Mouse (Mus musculus) midbrain, embryonic 13.5 days (tissue): ENCODE results near the gene Dnajc12. TPM values are rescaled to one million over a fixed set of nuclear protein-coding genes. Genes with fewer than 3 reads are reported as not detected.

Experiments used
- ATAC-seq: fragments of 200-750 bp; cut with Nextera tagmentation; 2 replicates; pipeline ENCODE4 v1.8.0; 2017; ENCODE audit warnings: mild to moderate bottlenecking, moderate TSS enrichment, moderate library complexity
- H3K27ac ChIP-seq: fragments of 300-500 bp; sonication (generic); 2 replicates; pipeline ENCODE4 v1.5.1; 2015; ENCODE audit warnings: inconsistent platforms, mild to moderate bottlenecking, moderate library complexity
- H3K27me3 ChIP-seq: fragments of 300-500 bp; sonication (generic); 2 replicates; pipeline ENCODE4 v1.6.1; 2015; ENCODE audit warnings: mild to moderate bottlenecking, inconsistent platforms
- H3K36me3 ChIP-seq: fragments of 300-500 bp; sonication (generic); 2 replicates; pipeline ENCODE4 v1.6.1; 2015; ENCODE audit warnings: mild to moderate bottlenecking, inconsistent platforms
- H3K4me1 ChIP-seq: fragments of 300-500 bp; sonication (generic); replicated peaks from 2 replicates; pipeline ENCODE4 v1.6.1; 2015; ENCODE audit warnings: inconsistent platforms
- H3K4me2 ChIP-seq: fragments of 300-500 bp; sonication (generic); replicated peaks from 2 replicates; pipeline ENCODE4 v1.6.1; 2015; ENCODE audit warnings: moderate library complexity, mild to moderate bottlenecking, inconsistent platforms
- H3K4me3 ChIP-seq: fragments of 300-500 bp; sonication (generic); replicated peaks from 2 replicates; pipeline ENCODE4 v1.5.1; 2015; ENCODE audit warnings: mild to moderate bottlenecking, inconsistent platforms
- H3K9ac ChIP-seq: fragments of 300-500 bp; sonication (generic); replicated peaks from 2 replicates; pipeline ENCODE4 v1.6.1; 2015; ENCODE audit warnings: mild to moderate bottlenecking, inconsistent platforms
- H3K9me3 ChIP-seq: fragments of 300-500 bp; sonication (generic); 2 replicates; pipeline ENCODE4 v1.6.1; 2016; ENCODE audit warnings: mild to moderate bottlenecking, inconsistent platforms
- WGBS: fragments of 180-500 bp; shearing (Covaris S2); methylation state at CpG from one replicate; pipeline ENCODE4 v1.1.7; 2015; 5-methylcytosine and 5-hydroxymethylcytosine counted together
- polyA plus RNA-seq: library from polyadenylated mRNA; unstranded; fragments of >200 nt; fragmentation: Nextera tagmentation; extraction: Ambion mirVana; gene quantifications from 2 replicates; pipeline ENCODE4 v1.2.1, GENCODE M21; 2015

Gene Dnajc12
- polyA plus RNA-seq, 1 experiment from 2014 or later: 21.7 TPM

GRCm38 (mm10) chr10:63423591-63424474, 41.6 kb downstream of the Dnajc12 start:
- H3K9me3 ChIP-seq: no peaks in the 10 kb centered on the region
- no peaks in the 10 kb centered on the region for H3K36me3 ChIP-seq
- no peak for ATAC-seq
- no peaks in the 10 kb centered on the region; the same call in 1 of the 2 replicates for H3K4me1 ChIP-seq
- no peaks in the 10 kb centered on the region for H3K27me3 ChIP-seq
- H3K4me3 ChIP-seq: no peak overlapping the region
- no peak overlapping the region for H3K4me2 ChIP-seq
- H3K9ac ChIP-seq: no peak overlapping the region
- H3K27ac ChIP-seq: no peak overlapping the region
- 85% methylated on average over 9 of the region's 9 CpGs for WGBS

GRCm38 (mm10) chr10:63424475-63424814, 42.2 kb downstream of the Dnajc12 start:
- Histone ChIP-seq H3K4me3 (no peak overlapping the region), H3K4me2 (no peak overlapping the region), H3K27ac (no peak overlapping the region), H3K4me1 (no peaks in the 10 kb centered on the region; the same call in 1 of the 2 replicates), H3K36me3 (no peaks in the 10 kb centered on the region), H3K9me3 (no peaks in the 10 kb centered on the region), H3K27me3 (no peaks in the 10 kb centered on the region), H3K9ac (no peak overlapping the region)
- no peak for ATAC-seq

- no peaks in the 10 kb centered on the region for H3K9me3 ChIP-seq
- H3K27ac ChIP-seq: no peak overlapping the region
- no peak overlapping the region for H3K4me2 ChIP-seq
- H3K36me3 ChIP-seq: no peaks in the 10 kb centered on the region
- no peak overlapping the region for H3K4me3 ChIP-seq
- ATAC-seq: no peak
- 79% methylated on average over 8 of the region's 8 CpGs for WGBS
- H3K27me3 ChIP-seq: no peaks in the 10 kb centered on the region
- no peaks in the 10 kb centered on the region; the same call in 1 of the 2 replicates for H3K4me1 ChIP-seq
- no peak overlapping the region for H3K9ac ChIP-seq
These were observed 44.9 kb downstream of the Dnajc12 start for GRCm38 (mm10) chr10:63427146-63427545.

GRCm38 (mm10) chr10:63428243-63429022, 46.2 kb downstream of the Dnajc12 start:
- Histone ChIP-seq H3K36me3 (no peaks in the 10 kb centered on the region), H3K4me1 (no peaks in the 10 kb centered on the region; the same call in 1 of the 2 replicates), H3K27me3 (no peaks in the 10 kb centered on the region), H3K9ac (peak overlapping the region; percentile 60), H3K27ac (no peak overlapping the region), H3K9me3 (no peaks in the 10 kb centered on the region), H3K4me3 (peak overlapping the region; percentile 72), H3K4me2 (peak overlapping the region; percentile 66)
- WGBS: 24% methylated on average over 19 of the region's 19 CpGs
- no peak for ATAC-seq

- Histone ChIP-seq H3K4me1 (no peaks in the 10 kb centered on the region; the same call in 1 of the 2 replicates), H3K27ac (no peak overlapping the region), H3K4me2 (peak overlapping the region; percentile 66), H3K36me3 (no peaks in the 10 kb centered on the region), H3K27me3 (no peaks in the 10 kb centered on the region), H3K4me3 (peak overlapping the region; percentile 72), H3K9me3 (no peaks in the 10 kb centered on the region), H3K9ac (peak overlapping the region; percentile 60)
- 3% methylated on average over 11 of the region's 11 CpGs for WGBS
- no peak for ATAC-seq
These were observed 46.7 kb downstream of the Dnajc12 start for GRCm38 (mm10) chr10:63429023-63429340.

GRCm38 (mm10) chr10:63429380-63429779, 47.1 kb downstream of the Dnajc12 start:
- H3K9me3 ChIP-seq: no peaks in the 10 kb centered on the region
- no peaks in the 10 kb centered on the region for H3K27me3 ChIP-seq
- peak overlapping the region; percentile 58 for H3K9ac ChIP-seq
- H3K4me3 ChIP-seq: peak overlapping the region; percentile 72
- peak; percentile 90 for ATAC-seq
- no peaks in the 10 kb centered on the region; the same call in 1 of the 2 replicates for H3K4me1 ChIP-seq
- peak overlapping the region; percentile 62 for H3K27ac ChIP-seq
- under 1% methylated on average over 34 of the region's 34 CpGs for WGBS
- no peaks in the 10 kb centered on the region for H3K36me3 ChIP-seq
- H3K4me2 ChIP-seq: peak overlapping the region; percentile 66

- Histone ChIP-seq H3K4me2 (peak within 1 kb of the TSS; percentile 66), H3K4me1 (no peaks in the 10 kb centered on the region; the same call in 1 of the 2 replicates), H3K27me3 (no peaks in the 10 kb centered on the region), H3K4me3 (peak within 1 kb of the TSS; percentile 72), H3K27ac (peak within 1 kb of the TSS; percentile 62), H3K36me3 (no peaks in the 10 kb centered on the region), H3K9me3 (no peaks in the 10 kb centered on the region), H3K9ac (peak within 1 kb of the TSS; percentile 60)
- WGBS: under 1% methylated on average over 55 of the region's 55 CpGs
- peak; percentile 98 for ATAC-seq
These were observed 47.6 kb downstream of the Dnajc12 start, which contains the start of gene Ctnna3 for GRCm38 (mm10) chr10:63429785-63430305. Gene Ctnna3, plus strand, starts transcription at chr10:63430098.

- no peak overlapping the region for H3K4me3 ChIP-seq
- H3K9ac ChIP-seq: no peak overlapping the region
- ATAC-seq: no peak
- 91% methylated on average over 7 of the region's 7 CpGs for WGBS
- no peaks in the 10 kb centered on the region for H3K36me3 ChIP-seq
- H3K4me1 ChIP-seq: no peaks in the 10 kb centered on the region; the same call in 1 of the 2 replicates
- H3K4me2 ChIP-seq: no peak overlapping the region
- no peaks in the 10 kb centered on the region for H3K27me3 ChIP-seq
- no peaks in the 10 kb centered on the region for H3K9me3 ChIP-seq
- H3K27ac ChIP-seq: no peak overlapping the region
These were observed 49.0 kb downstream of the Dnajc12 start for GRCm38 (mm10) chr10:63431221-63431736.

- Histone ChIP-seq H3K27me3 (no peaks in the 10 kb centered on the region), H3K4me1 (no peaks in the 10 kb centered on the region; the same call in 1 of the 2 replicates), H3K4me2 (no peak overlapping the region), H3K9me3 (no peaks in the 10 kb centered on the region), H3K9ac (no peak overlapping the region), H3K27ac (no peak overlapping the region), H3K4me3 (no peak overlapping the region), H3K36me3 (no peaks in the 10 kb centered on the region)
- no peak for ATAC-seq
- 95% methylated on average over 8 of the region's 8 CpGs for WGBS
These were observed 49.9 kb downstream of the Dnajc12 start for GRCm38 (mm10) chr10:63432099-63432498.

GRCm38 (mm10) chr10:63432887-63433286, 50.6 kb downstream of the Dnajc12 start:
- 81% methylated on average over 2 of the region's 2 CpGs for WGBS
- no peak overlapping the region for H3K4me2 ChIP-seq
- no peaks in the 10 kb centered on the region; the same call in 1 of the 2 replicates for H3K4me1 ChIP-seq
- no peak for ATAC-seq
- H3K27ac ChIP-seq: no peak overlapping the region
- no peak overlapping the region for H3K9ac ChIP-seq
- no peaks in the 10 kb centered on the region for H3K9me3 ChIP-seq
- no peak overlapping the region for H3K4me3 ChIP-seq
- H3K27me3 ChIP-seq: no peaks in the 10 kb centered on the region
- no peaks in the 10 kb centered on the region for H3K36me3 ChIP-seq

GRCm38 (mm10) chr10:63438736-63439262, 56.6 kb downstream of the Dnajc12 start:
- H3K4me3 ChIP-seq: no peak overlapping the region
- H3K4me1 ChIP-seq: no peaks in the 10 kb centered on the region
- H3K4me2 ChIP-seq: no peak overlapping the region
- no peak for ATAC-seq
- H3K27me3 ChIP-seq: no peaks in the 10 kb centered on the region
- no peak overlapping the region for H3K27ac ChIP-seq
- no peak overlapping the region for H3K9ac ChIP-seq
- no peaks in the 10 kb centered on the region for H3K36me3 ChIP-seq
- no peaks in the 10 kb centered on the region for H3K9me3 ChIP-seq
